Mouse (Mus musculus): ENCODE results near the gene Stxbp4. TPM values are rescaled to one million over a fixed set of nuclear protein-coding genes. Genes with fewer than 3 reads are reported as not detected.

Gene Stxbp4
- polyA plus RNA-seq (2012; rRNA removed), result 1.9 and 2.4 TPM in 2 replicates

DNA sequence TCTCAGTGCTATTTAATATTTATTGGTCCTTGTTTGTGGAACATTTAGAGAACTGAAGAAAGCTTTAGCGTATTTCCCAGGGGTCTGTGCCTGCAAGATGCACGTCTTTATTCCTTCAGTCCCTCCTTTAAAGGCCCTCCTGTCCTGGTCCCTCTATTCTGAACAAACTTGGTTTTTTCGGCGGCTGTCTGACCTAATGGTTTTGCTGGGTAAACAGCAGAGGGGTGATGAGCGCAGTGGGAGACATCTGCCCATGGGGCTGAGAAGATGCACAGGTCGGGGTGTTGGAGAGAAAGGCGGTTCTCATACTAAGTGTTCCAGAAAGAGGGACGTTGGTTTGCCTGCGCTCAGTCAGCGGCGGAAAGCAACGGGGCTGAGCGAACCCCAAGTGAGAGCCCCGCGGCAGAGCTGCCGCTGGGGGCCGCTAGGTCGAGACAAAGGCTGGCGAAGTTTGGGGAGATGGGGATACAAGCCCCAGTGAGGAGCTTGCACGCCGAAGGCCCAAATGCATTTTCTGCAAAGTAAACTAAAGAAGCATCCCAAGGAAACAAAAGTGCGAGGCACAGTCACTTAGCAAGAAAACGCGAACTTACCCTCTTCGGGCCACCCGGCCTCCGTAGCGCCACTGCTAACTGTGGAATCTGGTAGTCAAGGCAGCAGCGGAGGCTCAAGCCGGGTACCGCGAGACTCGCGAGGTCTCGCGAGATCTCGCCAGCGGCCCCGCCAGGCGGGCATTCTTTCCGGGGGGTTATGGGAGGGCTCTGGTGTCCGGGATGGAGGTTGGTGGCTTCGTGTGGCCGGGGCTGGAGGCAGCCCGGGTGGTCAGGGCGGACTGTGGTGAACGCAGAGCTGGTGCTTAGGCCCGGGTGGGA lies at the start of gene Stxbp4, which contains the start of gene Cox11:
Stxbp4 (minus strand) TSS at position 645 of the 872 bp plus-strand sequence.
Cox11 (plus strand) TSS at position 734 of the 872 bp plus-strand sequence.
- DNase-seq (ENCODE audit: low read depth), result peak; percentile 42

DNA sequence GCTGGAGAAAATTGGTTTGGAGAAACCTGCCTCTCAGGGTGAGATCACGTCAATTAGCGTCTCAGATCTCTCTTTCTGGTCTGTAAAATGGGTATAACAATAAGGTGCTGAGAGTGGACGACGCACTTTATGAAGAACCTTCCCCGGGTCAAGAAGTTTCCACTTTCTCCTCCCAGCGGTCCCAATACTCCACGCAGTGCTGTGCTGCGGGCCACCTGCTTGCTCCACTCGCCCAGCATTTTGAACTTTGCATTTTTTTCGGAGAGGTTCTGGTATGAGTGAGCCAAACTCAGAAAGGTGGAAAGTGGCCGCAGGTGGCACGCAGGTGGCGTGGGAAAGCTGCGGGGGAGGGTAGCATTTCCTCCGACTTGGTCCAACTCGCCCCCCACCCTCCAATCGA lies 49.2 kb upstream of the Stxbp4 start:
- DNase-seq (ENCODE audit: low read depth), result no peak

DNA sequence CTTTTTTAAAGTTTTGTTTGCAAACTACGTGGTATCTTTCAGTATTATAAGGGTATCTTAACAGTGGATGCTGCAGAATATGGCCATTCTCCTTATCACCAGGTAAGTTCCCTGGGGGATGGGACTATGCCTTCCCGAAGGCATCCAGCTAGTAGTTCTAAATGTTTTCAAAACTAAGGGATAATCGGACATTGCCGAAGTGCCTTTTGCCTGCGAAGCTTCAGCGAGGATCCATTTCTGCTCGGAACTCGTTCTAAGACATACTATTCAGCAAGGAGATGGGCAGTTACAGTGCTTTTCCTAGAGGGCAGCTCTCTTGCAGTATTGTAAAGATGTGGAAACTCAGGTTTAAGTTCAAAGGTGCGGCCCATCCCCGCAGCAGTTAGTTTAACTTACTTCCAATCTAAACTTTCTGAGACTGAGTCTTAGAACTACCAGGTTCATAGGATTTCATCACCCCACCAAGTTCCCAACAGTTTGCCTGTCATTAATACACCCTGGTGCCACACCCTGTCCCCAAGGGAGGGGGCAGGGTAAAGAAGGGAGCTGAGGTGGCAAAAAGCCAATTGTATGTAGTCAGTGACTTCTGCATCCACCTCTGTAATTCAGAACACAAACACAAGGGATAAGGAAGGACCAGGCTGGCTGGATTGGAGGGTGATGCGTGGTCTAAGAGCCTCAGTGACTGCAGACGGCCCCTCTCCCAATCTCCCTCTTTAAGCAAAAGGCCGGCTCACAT lies 48.6 kb upstream of the Stxbp4 start:
- no peak for DNase-seq (ENCODE audit: low read depth)

DNA sequence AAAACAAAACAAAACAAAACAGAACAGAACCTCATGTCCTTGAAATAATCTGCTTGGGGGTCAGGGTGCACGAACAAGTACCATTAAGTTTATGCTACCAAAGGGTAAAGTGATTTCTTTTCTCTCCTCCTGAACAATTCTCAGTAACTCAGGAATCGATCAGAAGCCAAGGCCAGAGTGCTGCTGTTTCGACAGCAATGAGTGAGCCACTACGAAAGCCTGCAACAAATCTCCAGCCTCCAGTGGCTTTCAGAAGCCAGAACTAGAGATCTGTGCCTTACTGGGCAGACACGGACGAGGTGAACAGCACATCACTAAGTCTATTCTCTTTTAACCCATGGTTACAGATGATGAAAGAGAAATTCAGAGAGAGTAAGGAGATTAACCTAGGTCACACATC lies 47.3 kb upstream of the Stxbp4 start:
- no peak for DNase-seq (ENCODE audit: low read depth)

DNA sequence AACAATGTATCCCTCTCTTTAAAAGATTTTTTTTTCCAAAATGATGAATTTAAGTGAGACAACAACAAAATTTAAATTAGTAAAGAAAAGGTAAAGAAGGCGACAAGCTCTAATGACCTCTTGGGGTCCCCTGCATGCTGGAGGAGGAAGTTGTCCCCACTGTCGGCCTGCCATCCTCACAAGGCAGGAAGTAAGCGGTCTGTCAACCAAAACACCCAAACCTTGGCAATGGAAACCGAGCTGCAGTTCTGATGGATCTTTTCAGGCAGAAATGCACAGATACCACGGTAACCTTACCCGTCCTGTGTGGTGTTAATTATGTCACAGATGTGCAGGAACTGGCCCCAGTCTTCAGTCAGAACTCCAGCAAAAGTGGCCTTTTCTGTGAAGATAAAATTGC lies 46.9 kb upstream of the Stxbp4 start:
- DNase-seq (ENCODE audit: low read depth), result no peak

DNA sequence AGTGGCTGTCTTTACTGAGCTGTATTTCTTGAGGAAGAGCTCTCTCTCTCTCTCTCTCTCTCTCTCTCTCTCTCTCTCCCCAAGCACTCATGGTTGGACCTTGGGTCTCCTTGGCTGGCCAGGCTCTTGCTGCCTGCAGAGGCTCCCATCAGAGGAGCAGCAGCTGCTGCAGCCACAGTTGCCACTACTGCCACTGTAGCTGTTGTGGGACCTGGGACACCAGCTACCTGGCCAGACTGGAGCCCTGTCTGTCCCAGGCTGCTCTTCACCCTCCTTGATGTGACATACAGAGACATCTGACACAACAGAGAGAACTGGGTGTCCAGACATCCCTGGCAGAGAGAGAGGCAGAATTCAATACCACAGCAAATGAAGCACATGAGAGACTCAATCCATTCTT lies 43.3 kb upstream of the Stxbp4 start:
- no peak for DNase-seq (ENCODE audit: low read depth)

DNA sequence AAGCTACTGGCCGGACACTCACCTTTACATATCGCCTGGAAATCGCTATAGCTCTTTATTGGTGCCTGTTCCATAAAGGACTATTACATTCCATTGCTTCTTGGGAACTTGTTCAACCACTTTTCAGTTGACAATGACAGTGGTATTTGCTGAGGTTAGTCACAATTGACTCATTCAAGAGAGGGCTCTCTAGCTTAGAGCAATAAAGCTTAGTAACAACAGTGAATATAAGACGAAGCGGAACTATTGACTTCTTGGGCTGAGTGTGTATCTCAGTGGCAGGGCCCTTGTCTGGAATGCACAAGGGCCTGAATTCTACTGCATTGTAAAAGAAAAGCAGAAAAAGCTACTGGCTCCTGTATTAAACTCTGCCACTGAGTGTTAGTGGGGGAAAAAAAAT lies 40.7 kb upstream of the Stxbp4 start:
- DNase-seq (ENCODE audit: low read depth), result no peak

DNA sequence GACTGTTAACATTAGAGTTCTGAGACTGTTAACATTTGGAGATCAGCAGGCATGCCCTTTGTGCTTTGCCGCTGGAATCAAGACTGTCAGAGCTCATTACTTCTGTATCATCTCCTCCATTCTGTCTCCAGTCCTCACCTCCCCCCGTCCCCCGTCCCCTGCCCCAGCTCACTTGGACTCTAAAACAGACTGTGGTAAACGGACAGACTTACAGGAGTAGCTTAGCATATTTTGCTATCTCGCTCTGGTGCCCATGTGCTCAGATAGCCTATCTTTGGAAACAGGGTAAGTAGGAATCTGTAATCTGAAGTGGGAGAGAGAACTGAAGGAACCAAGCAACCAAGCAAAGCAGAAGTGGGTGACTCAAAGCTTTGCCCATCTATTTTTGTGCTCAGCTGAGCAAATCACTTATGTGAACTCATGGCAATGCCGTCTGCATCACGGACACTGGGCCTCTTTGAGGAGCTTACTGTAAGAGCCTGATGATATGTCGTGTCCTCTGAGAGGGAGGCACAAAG lies 39.9 kb upstream of the Stxbp4 start:
- no peak for DNase-seq (ENCODE audit: low read depth)

DNA sequence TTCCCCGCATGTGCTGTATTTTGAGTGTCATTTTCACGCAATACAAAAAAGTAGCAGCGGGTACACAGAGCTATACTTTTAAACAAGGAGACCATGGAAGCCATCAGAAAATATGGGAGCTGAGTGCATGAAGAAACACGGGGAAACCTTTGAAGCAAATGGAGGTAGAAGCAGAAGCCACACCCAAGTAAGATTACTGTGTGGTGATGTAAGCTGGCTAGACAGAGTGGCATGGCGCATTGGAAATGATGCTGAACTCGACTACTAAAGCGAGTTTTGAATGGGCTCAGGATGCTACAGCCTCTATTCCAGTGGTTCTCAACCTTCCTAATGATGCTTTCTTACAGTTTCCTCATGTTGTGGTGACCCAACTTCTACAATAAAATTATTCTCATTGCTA lies 39.1 kb upstream of the Stxbp4 start:
- DNase-seq (ENCODE audit: low read depth), result no peak

DNA sequence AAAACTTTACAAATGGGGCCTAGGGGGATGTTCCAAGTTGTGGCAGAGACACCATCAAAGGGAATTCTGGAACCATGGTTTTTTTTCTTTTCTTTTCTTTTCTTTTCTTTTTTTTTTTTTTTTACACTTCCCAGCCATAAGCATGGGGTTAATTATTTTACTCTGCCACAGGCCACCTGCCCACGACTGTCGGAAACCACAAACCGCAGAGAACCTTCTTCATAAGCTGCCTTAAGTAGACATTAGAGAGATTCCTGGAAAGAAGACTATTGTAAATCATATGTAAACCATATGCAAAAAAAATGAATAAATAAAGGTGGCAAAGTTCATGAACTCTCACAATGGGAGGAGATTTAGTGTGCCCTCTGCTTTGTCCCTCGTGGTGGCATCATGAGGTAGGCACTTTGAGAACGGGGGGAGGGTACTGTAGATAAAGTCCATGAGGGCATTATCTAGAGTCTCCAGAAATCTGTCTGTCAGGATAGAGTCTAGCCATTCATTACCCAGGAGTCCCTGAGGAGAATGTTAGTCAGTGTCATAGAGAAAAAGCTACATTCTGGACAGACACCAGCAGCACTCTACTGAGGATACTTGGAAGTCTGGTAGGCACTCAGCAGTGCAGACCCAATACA lies 37.7 kb upstream of the Stxbp4 start:
- no peak for DNase-seq (ENCODE audit: low read depth)

DNA sequence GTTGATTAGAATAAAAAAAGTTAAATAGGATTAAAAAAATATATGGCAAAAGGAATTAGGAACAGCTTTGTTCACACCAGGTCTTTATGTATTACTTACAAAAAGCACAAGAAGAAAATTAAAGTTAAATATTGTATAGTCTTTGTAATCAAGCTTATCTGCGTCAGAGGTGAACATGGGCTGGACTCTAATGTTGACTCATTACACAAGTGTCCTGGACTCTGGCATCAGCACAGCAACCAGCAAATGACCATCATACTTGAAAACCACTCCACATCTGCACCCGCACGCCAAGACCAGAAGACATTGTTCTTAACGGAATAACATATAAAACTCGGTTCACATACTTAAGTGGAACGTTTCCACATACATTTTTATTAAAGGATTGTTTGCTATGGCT lies 29.4 kb upstream of the Stxbp4 start:
- no peak for DNase-seq (ENCODE audit: low read depth)

DNA sequence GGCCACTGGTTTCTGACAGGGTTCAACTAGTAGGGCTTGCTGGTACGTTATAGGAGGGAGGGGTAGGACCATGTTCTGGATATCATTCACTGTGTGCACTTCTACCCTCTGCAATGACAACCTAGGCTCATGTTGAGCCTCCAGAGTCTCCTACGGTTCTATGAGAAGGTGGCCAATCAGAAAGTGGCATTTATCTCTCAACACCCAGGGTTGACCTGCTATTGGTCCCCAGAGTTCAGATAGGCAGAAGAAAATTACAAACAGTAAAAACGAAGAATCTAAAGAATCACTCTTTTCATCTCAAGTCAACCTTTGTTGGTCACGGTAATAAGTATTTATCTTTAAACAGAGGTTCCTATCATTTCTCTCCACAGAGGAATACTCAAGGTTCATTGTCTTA lies 29.0 kb upstream of the Stxbp4 start:
- no peak for DNase-seq (ENCODE audit: low read depth)

DNA sequence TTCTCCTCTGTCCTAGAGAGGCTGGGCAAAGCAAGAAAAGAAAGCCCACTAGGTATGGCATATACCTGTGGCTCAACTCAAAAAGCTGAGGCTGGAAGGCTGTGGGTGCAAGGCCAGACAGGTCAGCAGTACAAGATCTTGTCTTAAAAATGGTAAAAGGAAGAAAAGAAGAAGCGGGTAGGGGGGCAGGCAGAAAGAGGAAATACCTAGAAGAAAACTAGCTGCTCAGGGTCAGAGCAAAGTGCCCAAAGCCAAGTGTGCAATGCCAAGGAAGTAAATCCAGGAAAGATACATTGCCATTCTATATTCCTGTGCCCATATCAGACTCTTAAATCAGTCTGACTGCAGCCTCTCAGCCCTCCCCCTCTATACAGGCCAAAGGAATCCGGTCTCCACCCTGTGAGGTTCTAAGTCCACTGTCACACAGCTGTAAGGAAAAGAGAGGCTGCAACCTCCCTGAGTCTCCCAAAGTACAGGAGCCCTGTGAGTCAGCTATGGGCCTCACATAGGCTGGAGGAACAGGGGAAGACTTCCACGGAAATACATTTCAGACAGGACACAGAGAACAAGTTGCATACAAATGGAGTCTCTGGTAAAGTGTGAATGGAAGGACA lies 28.4 kb upstream of the Stxbp4 start:
- DNase-seq (ENCODE audit: low read depth), result no peak

DNA sequence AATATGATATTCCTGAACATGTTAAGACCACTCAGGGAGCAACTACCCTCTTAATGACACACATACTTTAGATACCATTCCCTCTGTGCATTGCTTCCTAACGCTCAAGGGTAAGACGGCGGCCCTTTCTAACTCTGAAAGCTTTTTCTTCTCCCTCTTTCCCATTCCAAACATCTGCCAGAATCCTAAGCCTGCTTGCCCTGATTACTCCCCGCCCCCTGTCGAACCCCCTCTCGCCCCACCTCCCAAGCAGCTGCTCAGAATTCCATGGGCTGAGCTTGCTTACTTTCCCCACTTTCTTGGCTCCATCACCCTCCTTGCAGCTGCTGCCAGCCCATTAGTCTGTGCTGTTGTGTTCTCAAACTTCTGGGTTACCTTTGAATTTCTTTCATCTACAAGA lies 27.3 kb upstream of the Stxbp4 start:
- no peak for DNase-seq (ENCODE audit: low read depth)

DNA sequence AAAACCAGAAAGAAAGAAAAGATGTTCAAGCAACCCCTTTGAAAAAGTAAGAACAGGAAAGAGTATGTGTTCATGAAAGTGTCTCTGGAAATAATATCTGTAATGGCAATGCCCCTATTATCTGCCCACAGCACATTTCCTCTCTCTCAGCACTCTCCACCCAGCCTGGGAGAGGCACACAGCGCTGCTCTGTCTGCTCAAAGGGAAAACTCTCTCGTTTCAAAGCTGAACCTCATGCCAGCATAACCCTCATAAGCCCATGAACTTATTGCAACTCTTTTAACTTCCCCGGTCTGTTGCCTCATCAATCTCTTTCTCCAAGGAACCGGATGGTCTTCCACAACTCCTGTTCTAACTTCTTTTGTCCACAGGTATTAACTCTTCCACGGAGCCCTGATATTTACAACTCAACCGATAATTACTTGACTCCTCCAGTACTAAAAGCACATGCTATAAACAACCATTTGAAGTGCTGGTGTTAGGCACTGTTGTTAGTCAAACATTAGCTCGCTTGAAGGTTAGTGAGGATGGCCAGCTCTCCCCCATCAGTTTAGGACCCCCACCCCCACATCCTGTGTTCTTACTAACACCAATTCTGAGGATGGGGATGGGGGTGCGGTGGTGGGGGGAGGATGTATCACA lies 26.6 kb upstream of the Stxbp4 start:
- no peak for DNase-seq (ENCODE audit: low read depth)

DNA sequence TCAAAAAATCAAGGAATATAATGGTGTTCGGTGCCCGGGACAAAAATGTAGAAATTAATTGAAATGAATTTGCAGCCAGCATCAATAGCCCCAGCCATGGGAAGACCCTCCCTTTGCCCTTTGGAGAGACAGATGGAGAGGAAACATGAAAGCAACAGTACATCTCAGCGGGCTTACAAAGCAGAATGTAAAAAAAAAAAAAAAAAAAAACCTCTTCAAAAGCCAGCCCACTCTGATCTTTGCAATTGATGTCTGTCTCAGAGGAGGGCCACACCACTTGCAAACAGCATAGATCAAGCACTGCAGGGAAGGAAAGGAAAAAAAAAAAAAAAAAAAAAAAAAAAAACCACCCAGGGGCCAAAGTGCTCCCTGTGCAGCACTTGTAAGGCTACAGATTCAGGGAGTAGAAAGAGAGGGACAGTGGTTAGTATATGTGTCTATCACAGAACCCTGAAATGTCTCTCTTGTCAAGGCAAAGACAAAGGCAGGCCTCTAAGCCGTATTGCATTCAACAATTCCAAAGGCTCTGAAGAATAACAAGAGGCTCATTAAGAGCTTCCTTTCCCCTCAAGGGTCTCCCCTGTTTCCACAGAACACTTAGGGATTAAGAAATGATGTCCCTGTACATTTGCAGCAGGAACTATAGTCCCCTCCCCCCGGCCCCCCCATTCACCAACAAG lies 25.9 kb upstream of the Stxbp4 start:
- no peak for DNase-seq (ENCODE audit: low read depth)

DNA sequence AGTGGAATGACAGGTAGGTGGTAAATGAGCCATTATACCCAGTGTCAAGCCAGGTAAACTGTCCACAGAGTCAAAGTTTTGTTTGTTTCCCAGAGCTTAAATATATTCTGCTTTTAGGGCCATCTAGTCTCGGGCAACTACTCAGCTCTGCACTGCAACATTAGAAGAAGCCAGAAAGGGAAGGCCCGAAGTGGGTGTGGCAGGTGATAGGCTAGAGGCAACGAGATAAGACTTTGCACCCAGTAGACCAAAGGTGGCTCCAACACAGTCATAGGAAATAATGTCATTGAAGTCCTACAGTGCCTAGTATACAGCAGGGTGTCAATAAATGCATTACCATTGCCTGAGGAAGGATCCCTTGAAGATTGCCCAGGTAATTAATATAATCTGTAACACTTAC lies 25.2 kb upstream of the Stxbp4 start:
- no peak for DNase-seq (ENCODE audit: low read depth)

DNA sequence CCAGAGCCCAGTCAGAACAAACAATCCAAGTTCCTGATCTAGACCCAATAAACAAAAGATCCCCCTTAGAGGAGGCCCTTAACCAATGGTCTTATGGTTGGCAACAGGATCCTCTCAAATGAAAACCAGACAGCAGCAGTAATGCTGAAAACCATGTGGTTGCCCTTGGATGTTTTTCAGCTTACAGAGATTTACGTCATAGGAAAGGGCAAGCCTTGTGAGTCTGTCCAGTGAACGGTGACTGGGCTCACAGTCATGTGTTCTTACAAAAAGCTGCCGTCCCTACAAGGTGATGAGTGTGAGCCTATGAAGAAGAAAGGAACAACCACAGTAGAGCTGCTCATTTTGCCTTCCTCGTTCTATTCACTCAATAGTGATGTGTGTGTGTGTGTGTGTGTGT lies 22.8 kb upstream of the Stxbp4 start:
- DNase-seq (ENCODE audit: low read depth), result no peak

DNA sequence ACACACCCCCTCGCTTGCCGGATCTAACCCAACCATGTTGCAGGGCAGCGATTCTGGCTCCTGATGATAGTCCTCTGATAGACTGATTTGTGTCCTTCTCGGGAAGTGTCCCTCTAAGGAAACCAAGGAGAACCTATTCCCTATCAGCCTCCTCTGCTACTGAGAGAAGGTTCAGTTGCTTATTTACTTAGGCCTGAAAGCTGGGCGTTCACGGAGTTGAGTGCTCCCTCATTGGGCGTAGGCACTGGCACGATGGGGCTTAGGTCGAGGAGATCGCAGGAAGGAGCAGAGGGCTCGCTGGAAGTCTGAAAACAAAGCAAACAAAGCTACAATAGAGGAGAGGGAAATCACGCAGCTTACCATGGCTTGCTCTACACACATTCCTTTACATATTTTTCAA lies 19.6 kb upstream of the Stxbp4 start:
- no peak for DNase-seq (ENCODE audit: low read depth)

DNA sequence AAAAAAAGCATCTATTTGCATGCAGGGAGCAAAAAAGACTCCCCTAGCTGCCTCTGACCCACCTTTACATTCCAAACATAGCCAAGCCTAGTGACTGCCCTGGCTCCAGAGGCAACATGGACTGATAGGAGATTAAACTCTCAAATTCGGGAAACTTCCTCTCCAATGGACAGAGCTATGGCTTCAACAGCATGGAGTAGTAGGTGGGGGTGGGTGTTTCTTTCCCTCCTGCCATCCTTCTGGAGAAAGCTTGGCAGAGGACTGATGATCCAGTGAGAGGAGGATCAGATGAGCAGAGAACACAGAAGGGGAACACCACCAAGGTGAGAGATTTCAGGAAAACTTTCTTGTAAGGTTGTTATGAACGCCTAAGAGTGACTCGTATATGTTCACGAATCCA lies 14.7 kb upstream of the Stxbp4 start:
- DNase-seq (ENCODE audit: low read depth), result no peak

Measured in gonadal fat pad, adult 2 months (tissue).